Mouse (Mus musculus): ENCODE measurements around the gene Socs3. TPM values are rescaled to one million over a fixed set of nuclear protein-coding genes. Genes with fewer than 3 reads are reported as not detected.

Gene Socs3
- total and polyA plus RNA-seq, 3 experiments: 0.96 to 1.9 TPM; not detected in 1

DNA sequence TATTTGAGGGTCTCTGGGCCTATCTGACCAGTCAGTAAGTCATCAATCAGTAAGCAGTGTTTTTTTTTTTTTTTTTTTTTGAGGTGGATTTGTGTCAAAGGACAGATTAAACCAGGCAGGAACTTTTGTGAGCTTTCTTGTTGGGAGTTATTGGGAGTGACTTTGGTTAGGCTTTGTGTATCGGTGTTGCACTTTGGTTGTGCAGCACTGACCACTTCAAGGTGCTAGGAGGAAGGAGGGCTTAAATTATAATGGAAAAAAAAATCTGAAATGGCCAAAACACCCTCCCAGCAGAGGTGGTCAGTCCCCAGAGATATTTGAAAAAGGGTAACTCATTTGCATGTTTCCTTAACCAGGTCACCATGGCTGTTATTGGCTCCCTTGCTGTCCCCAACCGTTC lies 27.2 kb upstream of the Socs3 start:
- TF ChIP-seq CHD2 (IDR thresholded peaks at IDR 0.05; ENCODE audit: low read length): no peak
- TF ChIP-seq POLR2A (IDR thresholded peaks at IDR 0.05; ENCODE audit: control insufficient read depth in 1 of 2, insufficient read depth in 1 of 2, low read depth in 1 of 2, low read length in 2 of 2, poor library complexity in 1 of 2): no peak
- TF ChIP-seq TAL1 (IDR thresholded peaks at IDR 0.05; ENCODE audit: low read length): no peak
- no peak for TF ChIP-seq USF1 (IDR thresholded peaks at IDR 0.05; ENCODE audit: low read depth, low read length)
- TF ChIP-seq MEF2A (IDR thresholded peaks at IDR 0.05; ENCODE audit: extremely low read depth, insufficient replicate concordance, low read depth, low read length, poor library complexity, severe bottlenecking): no peak
- TF ChIP-seq ZC3H11A (IDR thresholded peaks at IDR 0.05; ENCODE audit: low read depth, low read length): no peak
- TF ChIP-seq SIN3A (IDR thresholded peaks at IDR 0.05; ENCODE audit: low read length): no peak
- no peak for TF ChIP-seq NELFE (IDR thresholded peaks at IDR 0.05; ENCODE audit: low read depth, low read length)
- TF ChIP-seq GABPA (IDR thresholded peaks at IDR 0.05; ENCODE audit: low read depth, low read length): no peak
- no peak for TF ChIP-seq MXI1 (IDR thresholded peaks at IDR 0.05; ENCODE audit: low read depth, low read length)
- no peak for TF ChIP-seq TCF12 (IDR thresholded peaks at IDR 0.05; ENCODE audit: low read depth, low read length)
- no peak for TF ChIP-seq GATA1 (IDR thresholded peaks at IDR 0.05; ENCODE audit: low read depth, low read length)
- TF ChIP-seq USF2 (IDR thresholded peaks at IDR 0.05; ENCODE audit: borderline replicate concordance in 1 of 2, insufficient read depth in 1 of 2, low read depth in 1 of 2, low read length in 2 of 2): no peak
- Histone ChIP-seq H3K9ac (ENCODE audit: control insufficient read depth, low read depth, low read length, poor library complexity, severe bottlenecking) (no peak overlapping the region), H3K4me1 (ENCODE audit: control insufficient read depth in 1 of 2, insufficient read depth in 2 of 2, low read length in 2 of 2) (peaks cover 13 to 33% of the 10 kb centered on the region in 2 experiments), H3K9me3 (replicated peaks; ENCODE audit: insufficient read depth, low read length) (no peaks in the 10 kb centered on the region), H3K36me3 (ENCODE audit: control insufficient read depth in 1 of 2, insufficient read depth in 2 of 2, low read length in 2 of 2) (peaks cover 9 to 24% of the 10 kb centered on the region in 2 experiments), H3K4me3 (ENCODE audit: control insufficient read depth in 1 of 2, insufficient read depth in 1 of 2, low read depth in 2 of 2, low read length in 2 of 2) (no peak overlapping the region), H3K27ac (ENCODE audit: control insufficient read depth, low read depth, low read length) (no peak overlapping the region), H3K27me3 (ENCODE audit: control insufficient read depth in 1 of 2, insufficient read depth in 2 of 2, low read length in 2 of 2) (no peaks in the 10 kb centered on the region), H3K79me2 (ENCODE audit: control insufficient read depth, insufficient read depth, low read length, poor library complexity) (peaks cover 44% of the 10 kb centered on the region)
- no peak for DNase-seq (ENCODE audit: low read depth, low spot score)

DNA sequence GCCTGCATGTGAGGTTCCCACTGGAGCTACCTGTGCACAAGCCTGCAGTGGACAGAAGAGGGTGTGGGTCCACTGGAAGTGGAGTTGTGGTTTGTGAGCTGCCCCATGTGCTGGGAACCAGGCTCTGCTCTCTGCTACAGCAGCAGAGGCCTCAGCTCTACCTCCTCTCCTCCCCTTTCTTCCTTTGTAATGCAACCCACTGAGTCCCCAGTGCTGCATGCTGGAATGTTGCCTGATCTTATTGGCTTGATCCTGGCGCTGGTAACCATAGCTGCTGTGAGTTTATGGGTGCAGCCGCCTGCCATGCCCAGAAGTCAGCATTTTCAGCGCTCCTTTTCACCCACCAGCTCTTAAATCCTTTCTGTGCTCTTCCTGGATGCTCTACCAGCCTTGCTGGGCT lies 26.2 kb upstream of the Socs3 start:
- no peak for DNase-seq (ENCODE audit: low read depth, low spot score)
- no peaks in the 10 kb centered on the region for H3K27me3 ChIP-seq (ENCODE audit: control insufficient read depth in 1 of 2, insufficient read depth in 2 of 2, low read length in 2 of 2)
- H3K4me3 ChIP-seq (ENCODE audit: control insufficient read depth in 1 of 2, insufficient read depth in 1 of 2, low read depth in 2 of 2, low read length in 2 of 2): no peak overlapping the region
- H3K27ac ChIP-seq (ENCODE audit: control insufficient read depth, low read depth, low read length): no peak overlapping the region
- no peaks in the 10 kb centered on the region for H3K9me3 ChIP-seq (replicated peaks; ENCODE audit: insufficient read depth, low read length)
- H3K36me3 ChIP-seq (ENCODE audit: control insufficient read depth in 1 of 2, insufficient read depth in 2 of 2, low read length in 2 of 2): peaks cover under 1 to 27% of the 10 kb centered on the region in 2 experiments
- peaks cover 7 to 37% of the 10 kb centered on the region in 2 experiments for H3K4me1 ChIP-seq (ENCODE audit: control insufficient read depth in 1 of 2, insufficient read depth in 2 of 2, low read length in 2 of 2)
- H3K9ac ChIP-seq (ENCODE audit: control insufficient read depth, low read depth, low read length, poor library complexity, severe bottlenecking): no peak overlapping the region
- H3K79me2 ChIP-seq (ENCODE audit: control insufficient read depth, insufficient read depth, low read length, poor library complexity): peaks cover 54% of the 10 kb centered on the region
- TF ChIP-seq RCOR1 (IDR thresholded peaks at IDR 0.05; ENCODE audit: low read depth, low read length) (no peak), NELFE (IDR thresholded peaks at IDR 0.05; ENCODE audit: low read depth, low read length) (no peak), JUND (IDR thresholded peaks at IDR 0.05; ENCODE audit: low read depth, low read length) (no peak), CHD2 (IDR thresholded peaks at IDR 0.05; ENCODE audit: low read length) (no peak), USF2 (IDR thresholded peaks at IDR 0.05; ENCODE audit: borderline replicate concordance in 1 of 2, insufficient read depth in 1 of 2, low read depth in 1 of 2, low read length in 2 of 2) (no peak), TAL1 (IDR thresholded peaks at IDR 0.05; ENCODE audit: low read length) (no peak), MAZ (IDR thresholded peaks at IDR 0.05; ENCODE audit: low read depth, low read length) (no peak), ELF1 (IDR thresholded peaks at IDR 0.05; ENCODE audit: low read depth, low read length) (no peak)
